Comparison of ENCODE assay signal across 26 mouse cellular contexts in the genomic region with DNA sequence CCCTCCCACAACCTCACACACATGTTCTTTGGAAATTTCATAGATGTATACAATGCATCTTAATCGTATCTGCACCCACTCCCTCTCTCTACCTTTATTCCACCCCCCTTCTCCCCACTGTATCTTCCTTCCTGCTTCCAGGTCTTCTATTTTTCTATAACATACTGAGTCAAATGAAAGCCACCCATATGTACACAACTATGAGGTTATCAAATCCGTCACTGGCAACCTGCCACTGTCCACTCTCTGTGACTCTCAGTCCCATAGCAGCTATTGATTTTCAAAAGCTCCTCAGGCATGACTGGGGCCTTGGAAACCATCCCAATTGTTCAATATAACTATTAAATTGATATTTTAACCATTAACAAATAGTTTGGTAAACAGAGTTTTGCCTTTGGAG. TPM values are rescaled to one million over a fixed set of nuclear protein-coding genes. Genes with fewer than 3 reads are reported as not detected.
"Had no signal": no experiment of that assay in that cellular context is flagged by ENCODE, and none has a peak within 500 bp of the region (broad histone marks: within the 10 kb centered on the region; RNA-seq: fewer than 3 reads in every experiment).

No protein-coding gene starts in this region.

- H3K9me3 ChIP-seq: heart, embryonic 13.5 days; heart, embryonic 15.5 days; hindbrain, embryonic 13.5 days; hindbrain, embryonic 15.5 days; kidney, embryonic 15.5 days; limb, embryonic 13.5 days; limb, embryonic 15.5 days had no signal

- H3K36me3 ChIP-seq: heart, embryonic 13.5 days; heart, embryonic 15.5 days; hindbrain, embryonic 13.5 days; hindbrain, embryonic 15.5 days; kidney, embryonic 15.5 days; limb, embryonic 13.5 days; limb, embryonic 15.5 days had no signal

- H3K9ac ChIP-seq: heart, embryonic 13.5 days; heart, embryonic 15.5 days; hindbrain, embryonic 13.5 days; hindbrain, embryonic 15.5 days; kidney, embryonic 15.5 days; limb, embryonic 13.5 days; limb, embryonic 15.5 days had no signal

- H3K4me3 ChIP-seq: gastrocnemius, adult 2 months; heart, adult 2 months; heart, embryonic 13.5 days; heart, embryonic 15.5 days; hindbrain, embryonic 13.5 days; hindbrain, embryonic 15.5 days; kidney, embryonic 15.5 days; limb, embryonic 13.5 days; limb, embryonic 15.5 days had no signal

- ATAC-seq: hindbrain, postnatal 0 days; intestine, embryonic 16.5 days had no signal

- H3K4me2 ChIP-seq: heart, embryonic 11.5 days; heart, embryonic 13.5 days; heart, embryonic 15.5 days; hindbrain, embryonic 13.5 days; hindbrain, embryonic 15.5 days; kidney, embryonic 15.5 days; limb, embryonic 13.5 days; limb, embryonic 15.5 days had no signal

- H3K4me1 ChIP-seq: heart, embryonic 13.5 days; heart, embryonic 15.5 days; kidney, embryonic 15.5 days; limb, embryonic 13.5 days; limb, embryonic 15.5 days had no signal

- H3K27ac ChIP-seq: gastrocnemius, adult 2 months; heart, adult 2 months; heart, embryonic 13.5 days; heart, embryonic 15.5 days; hindbrain, embryonic 13.5 days; hindbrain, embryonic 15.5 days; hindbrain, postnatal 0 days; kidney, embryonic 15.5 days; kidney, postnatal 0 days; limb, embryonic 13.5 days; limb, embryonic 15.5 days had no signal

- H3K27me3 ChIP-seq: hindbrain, embryonic 15.5 days had no signal

- DNase-seq: gastrocnemius, adult 2 months; gastrocnemius, postnatal 10 days; gastrocnemius, postnatal 36 days; heart, adult 2 months; heart, postnatal 14 days; heart, postnatal 36 days; kidney, adult 11 months; kidney, adult 2 months; kidney, adult 9 months; kidney, postnatal 14 days; kidney, postnatal 36 days; layer of hippocampus, adult 9-11 months; layer of hippocampus, postnatal 36 days; left cerebral cortex, postnatal 4 days had no signal

RNA-seq across cellular contexts. Expression of a gene that starts 6.1 kb away (rescaled TPM):
- total RNA-seq: hematopoietic stem cell, adult 5-6 weeks had no signal

RNA-seq across cellular contexts. Expression of a gene that starts 36.4 kb away (rescaled TPM):
- total RNA-seq: hematopoietic stem cell, adult 5-6 weeks had no signal
